Mouse (Mus musculus): ENCODE data around the gene Bckdha. TPM values are rescaled to one million over a fixed set of nuclear protein-coding genes. Genes with fewer than 3 reads are reported as not detected.
A peak's percentile ranks its signal among the peaks of the same experiment; 100 is the strongest.

Bckdha gene
- polyA plus RNA-seq, 1 experiment from 2014 or later = 106 TPM

DNA sequence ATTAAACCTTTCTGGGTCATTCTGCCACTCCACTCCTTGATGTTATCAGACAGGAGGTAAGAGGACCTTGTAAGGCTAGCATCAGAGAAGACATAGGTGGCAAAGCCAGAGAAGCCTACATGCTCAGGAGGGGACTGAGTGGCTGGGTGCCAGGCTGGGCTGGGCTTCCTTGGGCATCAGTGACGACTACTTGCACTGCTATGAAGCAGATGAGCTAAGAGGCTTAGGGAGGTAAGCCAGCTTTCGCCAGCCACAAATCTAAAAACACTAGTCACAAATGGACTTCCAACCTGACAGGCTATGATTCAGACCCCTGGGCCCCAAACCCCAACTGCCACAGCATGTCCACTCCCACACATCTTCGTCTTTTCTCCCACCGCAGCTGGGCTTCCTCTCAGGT is 14.2 kb downstream of the Bckdha start:
- no peak overlapping the region for H3K4me2 ChIP-seq (ENCODE audit: low read depth, low read length)
- peaks cover 18% of the 10 kb centered on the region for H3K4me1 ChIP-seq (ENCODE audit: insufficient read depth)
- H3K27me3 ChIP-seq (ENCODE audit: insufficient read depth, low read length) = no peaks in the 10 kb centered on the region
- H3K4me3 ChIP-seq (ENCODE audit: low read depth, low read length) = no peak overlapping the region
- 35% methylated on average over 4 of the region's 4 CpGs for WGBS (ENCODE audit: insufficient replicate concordance)
- no peak for DNase-seq
- peaks cover 12% of the 10 kb centered on the region; the same call in 1 of the 2 replicates for H3K36me3 ChIP-seq (replicated peaks; ENCODE audit: insufficient read depth, low read length)
- no peak for TF ChIP-seq CTCF (IDR thresholded peaks at IDR 0.05; ENCODE audit: low read depth)
- no peak for TF ChIP-seq EP300 (IDR thresholded peaks at IDR 0.05; ENCODE audit: low read depth)
- no peaks in the 10 kb centered on the region for H3K9me3 ChIP-seq (ENCODE audit: low read length)
- no peak for ATAC-seq
- H3K27ac ChIP-seq (ENCODE audit: low read depth) = no peak overlapping the region
- H3K9ac ChIP-seq (replicated peaks) = no peak overlapping the region

DNA sequence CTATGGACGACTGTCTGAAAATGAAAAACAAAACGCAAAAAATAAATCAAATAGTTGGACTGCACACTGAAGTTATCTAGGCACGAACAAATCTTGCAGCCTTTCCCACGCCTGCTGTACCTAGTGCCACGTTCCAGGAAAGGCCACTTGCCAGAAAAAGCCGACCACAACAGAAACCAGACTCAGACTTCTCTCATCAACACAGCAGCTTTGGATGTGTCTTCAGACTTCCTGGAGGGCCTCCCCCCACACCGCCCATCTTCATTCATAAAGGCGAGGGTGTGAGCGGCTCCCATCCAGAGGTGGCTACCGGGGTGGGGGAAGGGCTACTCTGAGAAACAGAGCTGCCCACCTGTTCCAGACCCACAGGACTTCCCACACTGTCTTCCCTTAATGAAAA is 14.6 kb downstream of the Bckdha start:
- Histone ChIP-seq H3K9me3 (ENCODE audit: low read length) (no peaks in the 10 kb centered on the region), H3K9ac (replicated peaks) (no peak overlapping the region), H3K4me1 (ENCODE audit: insufficient read depth) (peaks cover 13% of the 10 kb centered on the region; the same call in 1 of the 2 replicates), H3K4me2 (ENCODE audit: low read depth, low read length) (no peak overlapping the region), H3K27me3 (ENCODE audit: insufficient read depth, low read length) (no peaks in the 10 kb centered on the region), H3K36me3 (replicated peaks; ENCODE audit: insufficient read depth, low read length) (peaks cover 12% of the 10 kb centered on the region; the same call in 1 of the 2 replicates), H3K27ac (ENCODE audit: low read depth) (no peak overlapping the region), H3K4me3 (ENCODE audit: low read depth, low read length) (no peak overlapping the region)
- ATAC-seq = no peak
- WGBS (ENCODE audit: insufficient replicate concordance) = 42% methylated on average over 10 of the region's 10 CpGs
- DNase-seq = no peak
- TF ChIP-seq EP300 (IDR thresholded peaks at IDR 0.05; ENCODE audit: low read depth) = no peak
- no peak for TF ChIP-seq CTCF (IDR thresholded peaks at IDR 0.05; ENCODE audit: low read depth)

DNA sequence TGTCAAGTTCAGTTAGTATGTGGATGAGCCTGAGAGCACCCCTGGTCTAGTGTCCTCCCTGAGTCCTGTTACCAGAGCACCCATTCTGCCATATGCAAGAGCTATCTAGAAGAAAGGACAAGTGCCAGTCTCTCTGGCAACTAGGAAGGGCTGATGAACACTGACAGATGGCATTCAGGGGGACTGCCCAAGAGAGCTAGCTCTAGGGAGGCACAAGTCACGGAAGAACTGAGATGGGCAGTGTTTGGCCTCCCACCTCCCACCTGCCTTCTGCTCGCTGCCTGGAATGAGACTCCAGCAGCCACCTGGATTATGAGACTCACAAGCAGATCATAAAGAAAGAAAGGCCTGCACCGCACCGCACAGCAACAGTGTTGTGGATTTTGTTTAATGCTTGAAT is 19.0 kb downstream of the Bckdha start:
- H3K4me1 ChIP-seq (ENCODE audit: insufficient read depth) = peaks cover 8% of the 10 kb centered on the region
- no peak overlapping the region for H3K27ac ChIP-seq (ENCODE audit: low read depth)
- TF ChIP-seq EP300 (IDR thresholded peaks at IDR 0.05; ENCODE audit: low read depth) (no peak), CTCF (IDR thresholded peaks at IDR 0.05; ENCODE audit: low read depth) (no peak)
- H3K4me3 ChIP-seq (ENCODE audit: low read depth, low read length) = no peak overlapping the region
- ATAC-seq = no peak
- WGBS (ENCODE audit: insufficient replicate concordance) = 86% methylated on average over 4 of the region's 4 CpGs
- no peak overlapping the region for H3K4me2 ChIP-seq (ENCODE audit: low read depth, low read length)
- DNase-seq = no peak
- H3K9me3 ChIP-seq (ENCODE audit: low read length) = no peaks in the 10 kb centered on the region
- H3K36me3 ChIP-seq (replicated peaks; ENCODE audit: insufficient read depth, low read length) = peaks cover 28% of the 10 kb centered on the region
- H3K27me3 ChIP-seq (ENCODE audit: insufficient read depth, low read length) = no peaks in the 10 kb centered on the region
- no peak overlapping the region for H3K9ac ChIP-seq (replicated peaks)

DNA sequence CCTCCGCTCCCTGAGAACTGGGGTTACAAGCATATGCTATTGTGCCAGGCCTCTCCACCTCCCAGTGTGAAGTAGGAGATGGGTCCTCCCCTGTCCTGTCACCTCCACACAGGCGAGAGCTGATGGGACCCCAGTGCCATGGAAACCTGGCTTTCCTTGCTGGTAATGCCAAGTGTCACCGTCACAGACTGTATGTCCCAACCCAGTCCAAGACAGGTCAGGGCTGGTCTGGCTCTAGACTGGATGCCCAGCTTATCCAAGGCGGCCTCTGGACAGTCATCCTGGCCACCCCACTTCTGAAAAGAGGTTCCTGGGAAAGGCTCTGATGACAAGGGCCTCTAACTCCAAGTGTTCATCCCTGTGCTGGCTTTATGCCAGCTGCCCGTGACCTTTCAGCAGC is 21.7 kb downstream of the Bckdha start:
- Histone ChIP-seq H3K4me2 (ENCODE audit: low read depth, low read length) (no peak overlapping the region), H3K27ac (ENCODE audit: low read depth) (peak overlapping the region; percentile 68), H3K36me3 (replicated peaks; ENCODE audit: insufficient read depth, low read length) (peaks cover 45% of the 10 kb centered on the region), H3K4me1 (ENCODE audit: insufficient read depth) (peaks cover 5% of the 10 kb centered on the region; the same call in 1 of the 2 replicates), H3K9me3 (ENCODE audit: low read length) (no peaks in the 10 kb centered on the region), H3K27me3 (ENCODE audit: insufficient read depth, low read length) (no peaks in the 10 kb centered on the region), H3K9ac (replicated peaks) (no peak overlapping the region), H3K4me3 (ENCODE audit: low read depth, low read length) (no peak overlapping the region)
- ATAC-seq (no peak), DNase-seq (no peak)
- WGBS (ENCODE audit: insufficient replicate concordance) = 85% methylated on average over 5 of the region's 5 CpGs
- no peak for TF ChIP-seq EP300 (IDR thresholded peaks at IDR 0.05; ENCODE audit: low read depth)
- TF ChIP-seq CTCF (IDR thresholded peaks at IDR 0.05; ENCODE audit: low read depth) = no peak

DNA sequence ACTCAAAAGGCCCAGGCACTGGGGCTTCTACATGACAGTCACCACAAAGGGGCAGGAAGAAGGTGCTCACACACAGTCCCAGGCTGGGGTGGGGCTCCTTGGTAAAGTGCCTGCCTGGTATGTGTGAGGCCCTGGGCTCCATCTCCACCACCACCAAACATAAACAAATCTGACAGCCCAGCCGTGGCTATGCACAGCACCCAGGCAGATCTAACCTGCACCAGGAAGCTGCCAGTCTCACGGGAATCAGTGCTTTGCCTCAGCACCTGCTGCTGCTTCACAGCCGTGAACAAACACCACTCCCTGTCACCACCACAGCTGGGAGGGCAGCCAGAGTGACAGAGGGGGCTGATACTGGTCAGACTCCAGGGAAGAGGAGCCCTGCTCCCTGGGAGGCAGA is 22.4 kb downstream of the Bckdha start:
- Histone ChIP-seq H3K27ac (ENCODE audit: low read depth) (peak overlapping the region; percentile 73), H3K4me2 (ENCODE audit: low read depth, low read length) (no peak overlapping the region), H3K4me1 (ENCODE audit: insufficient read depth) (peaks cover 5% of the 10 kb centered on the region; the same call in 1 of the 2 replicates), H3K9ac (replicated peaks) (no peak overlapping the region; the same call in 1 of the 2 replicates), H3K27me3 (ENCODE audit: insufficient read depth, low read length) (no peaks in the 10 kb centered on the region), H3K9me3 (ENCODE audit: low read length) (no peaks in the 10 kb centered on the region), H3K36me3 (replicated peaks; ENCODE audit: insufficient read depth, low read length) (peaks cover 50% of the 10 kb centered on the region), H3K4me3 (ENCODE audit: low read depth, low read length) (no peak overlapping the region)
- peak; percentile 46 for ATAC-seq
- peak; percentile 52 for DNase-seq
- 71% methylated on average over 3 of the region's 3 CpGs for WGBS (ENCODE audit: insufficient replicate concordance)
- TF ChIP-seq EP300 (IDR thresholded peaks at IDR 0.05; ENCODE audit: low read depth) (no peak), CTCF (IDR thresholded peaks at IDR 0.05; ENCODE audit: low read depth) (no peak)

DNA sequence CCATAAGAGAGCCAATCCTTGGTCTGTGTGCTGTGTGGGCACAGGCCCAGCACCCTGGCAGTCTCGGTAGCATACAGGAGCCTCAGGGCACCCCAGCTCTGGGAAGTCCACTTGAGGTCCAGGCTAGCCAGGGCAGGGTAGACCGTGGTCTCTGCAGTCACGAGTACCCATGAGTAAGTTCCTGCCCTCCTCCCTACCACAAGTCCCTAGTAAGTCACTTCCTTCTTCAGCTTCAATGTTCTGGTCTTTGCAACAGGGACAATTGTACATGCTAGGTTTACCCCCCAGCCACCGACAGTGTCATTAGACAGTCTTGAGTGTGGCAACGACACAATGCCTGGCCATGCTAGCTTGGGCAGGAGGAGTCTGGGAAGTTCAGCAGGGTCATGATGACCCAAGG is 26.1 kb downstream of the Bckdha start:
- 40% methylated on average over 5 of the region's 5 CpGs for WGBS (ENCODE audit: insufficient replicate concordance)
- DNase-seq = no peak
- no peaks in the 10 kb centered on the region for H3K27me3 ChIP-seq (ENCODE audit: insufficient read depth, low read length)
- no peaks in the 10 kb centered on the region for H3K9me3 ChIP-seq (ENCODE audit: low read length)
- H3K4me2 ChIP-seq (ENCODE audit: low read depth, low read length) = no peak overlapping the region
- ATAC-seq = peak; percentile 18; the same call in 1 of the 2 replicates
- TF ChIP-seq CTCF (IDR thresholded peaks at IDR 0.05; ENCODE audit: low read depth) (no peak), EP300 (IDR thresholded peaks at IDR 0.05; ENCODE audit: low read depth) (no peak)
- no peak overlapping the region for H3K4me3 ChIP-seq (ENCODE audit: low read depth, low read length)
- peak overlapping the region; percentile 73 for H3K27ac ChIP-seq (ENCODE audit: low read depth)
- H3K36me3 ChIP-seq (replicated peaks; ENCODE audit: insufficient read depth, low read length) = peaks cover 56% of the 10 kb centered on the region
- H3K9ac ChIP-seq (replicated peaks) = no peak overlapping the region
- peaks cover 18% of the 10 kb centered on the region for H3K4me1 ChIP-seq (ENCODE audit: insufficient read depth)

DNA sequence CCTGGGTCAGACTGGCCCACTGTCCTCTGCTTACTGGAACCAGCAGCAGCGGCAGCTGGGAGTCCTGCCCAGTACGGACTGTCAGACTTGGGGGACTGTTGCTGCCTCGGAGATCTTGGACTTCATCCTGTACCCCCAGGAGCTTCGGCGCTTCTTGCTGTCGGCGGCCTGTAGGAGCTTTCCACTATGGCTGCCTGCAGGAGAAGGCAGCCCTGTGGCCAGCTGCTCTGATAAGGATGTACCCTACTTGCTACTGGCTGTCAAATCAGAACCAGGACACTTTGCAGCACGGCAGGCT is 30.5 kb downstream of the Bckdha start:
- no peaks in the 10 kb centered on the region for H3K9me3 ChIP-seq (ENCODE audit: low read length)
- TF ChIP-seq CTCF (IDR thresholded peaks at IDR 0.05; ENCODE audit: low read depth) (no peak), EP300 (IDR thresholded peaks at IDR 0.05; ENCODE audit: low read depth) (no peak)
- peak overlapping the region; percentile 50 for H3K4me3 ChIP-seq (ENCODE audit: low read depth, low read length)
- H3K4me1 ChIP-seq (ENCODE audit: insufficient read depth) = peaks cover 31% of the 10 kb centered on the region
- peak overlapping the region; percentile 76 for H3K4me2 ChIP-seq (ENCODE audit: low read depth, low read length)
- ATAC-seq (no peak), DNase-seq (no peak)
- WGBS (ENCODE audit: insufficient replicate concordance) = 61% methylated on average over 8 of the region's 8 CpGs
- H3K36me3 ChIP-seq (replicated peaks; ENCODE audit: insufficient read depth, low read length) = peaks cover 51% of the 10 kb centered on the region
- peak overlapping the region; percentile 70 for H3K9ac ChIP-seq (replicated peaks)
- H3K27me3 ChIP-seq (ENCODE audit: insufficient read depth, low read length) = no peaks in the 10 kb centered on the region
- 0 out of 2 replicates have a peak overlapping the region, but pooled peaks have one; percentile 41 for H3K27ac ChIP-seq (ENCODE audit: low read depth)

All from liver, postnatal 0 days (tissue).